8 mouse cellular contexts compared by ENCODE assay signal in genomic region chr2:32130435-32130834, GRCm38 (mm10). TPM values are rescaled to one million over a fixed set of nuclear protein-coding genes. Genes with fewer than 3 reads are reported as not detected.
A peak's percentile ranks its signal among the peaks of the same experiment; 100 is the strongest.
DNase-seq lines count a peak whose midpoint lies in the region; ATAC-seq and TF ChIP-seq lines count a peak whose summit lies in the region.
"Had no signal": no experiment of that assay in that cellular context is flagged by ENCODE, and none has a peak within 500 bp of the region (broad histone marks: within the 10 kb centered on the region; RNA-seq: fewer than 3 reads in every experiment).

No protein-coding gene starts in this region.

- H3K27ac ChIP-seq in lung, embryonic 14.5 days (ENCODE audit: low read depth) = peak overlapping the region; percentile 12; the same call in 1 of the 2 replicates
- H3K27ac ChIP-seq: hindbrain, embryonic 15.5 days had no signal

- H3K4me2 ChIP-seq in lung, embryonic 14.5 days = peak overlapping the region; percentile 40
- H3K4me2 ChIP-seq: hindbrain, embryonic 15.5 days had no signal

- ATAC-seq in frontal cortex, adult (ENCODE audit: low TSS enrichment) = peak; percentile 79
- no peak for ATAC-seq in lung, embryonic 14.5 days (ENCODE audit: insufficient read depth)

- H3K4me3 ChIP-seq in lung, embryonic 14.5 days (ENCODE audit: low read depth, low read length) = no peak overlapping the region
- H3K4me3 ChIP-seq: hindbrain, embryonic 15.5 days had no signal

- H3K4me1 ChIP-seq in lung, embryonic 14.5 days (ENCODE audit: insufficient read depth) = no peaks in the 10 kb centered on the region
- H3K4me1 ChIP-seq: hindbrain, embryonic 15.5 days had no signal

- DNase-seq in ovary, adult 18-20 months (ENCODE audit: low spot score) = peak; percentile 40
- no peak for DNase-seq in ovary, postnatal 14 days (ENCODE audit: low spot score)
- DNase-seq in adipocyte (ENCODE audit: low spot score) = peak; percentile 79
- DNase-seq in kidney, postnatal 10 days = peak; percentile 72
- peak; percentile 83 for DNase-seq in lung, embryonic 14.5 days
- peak; percentile 44 to 65 for DNase-seq in spleen, postnatal 36 days (ENCODE audit: low spot score in 2 of 2)

- peak; percentile 86 for TF ChIP-seq CTCF in lung, embryonic 14.5 days (IDR thresholded peaks at IDR 0.05; ENCODE audit: low read depth)

- peak overlapping the region; percentile 36 for H3K9ac ChIP-seq in lung, embryonic 14.5 days
- H3K9ac ChIP-seq: hindbrain, embryonic 15.5 days had no signal

- no peaks in the 10 kb centered on the region for H3K9me3 ChIP-seq in lung, embryonic 14.5 days (ENCODE audit: low read depth, low read length)
- H3K9me3 ChIP-seq: hindbrain, embryonic 15.5 days had no signal

- 32% methylated on average over 6 of the region's 6 CpGs for WGBS in lung, embryonic 14.5 days

- H3K27me3 ChIP-seq in lung, embryonic 14.5 days (ENCODE audit: insufficient read depth, low read length) = no peaks in the 10 kb centered on the region
- H3K27me3 ChIP-seq: hindbrain, embryonic 15.5 days had no signal

- H3K36me3 ChIP-seq in lung, embryonic 14.5 days (ENCODE audit: insufficient read depth) = no peaks in the 10 kb centered on the region
- H3K36me3 ChIP-seq: hindbrain, embryonic 15.5 days had no signal

RNA-seq across cellular contexts. Expression of gene Prrc2b, which starts 20.4 kb away (rescaled TPM):
- 69.0 and 76.8 TPM in 2 replicates for polyA plus RNA-seq in lung, embryonic 14.5 days (2014; fragmentation: Nextera tagmentation; extraction: Ambion mirVana)

RNA-seq across cellular contexts. Expression of gene Plpp7, which starts 35.1 kb away (rescaled TPM):
- polyA plus RNA-seq in lung, embryonic 14.5 days (2014; fragmentation: Nextera tagmentation; extraction: Ambion mirVana) = 2.5 and 3.9 TPM in 2 replicates

RNA-seq across cellular contexts. Expression of gene Fam78a, which starts 45.8 kb away (rescaled TPM):
- polyA plus RNA-seq in lung, embryonic 14.5 days (2014; fragmentation: Nextera tagmentation; extraction: Ambion mirVana) = 4.5 and 4.9 TPM in 2 replicates
